ENCODE assay signal across 21 mouse cellular contexts in genomic region chr10:105506046-105506445, GRCm38 (mm10).
A peak's percentile ranks its signal among the peaks of the same experiment; 100 is the strongest.
DNase-seq lines count a peak whose midpoint lies in the region; ATAC-seq lines count a peak whose summit lies in the region.
"Had no signal": no experiment of that assay in that cellular context is flagged by ENCODE, and none has a peak within 500 bp of the region (broad histone marks: within the 10 kb centered on the region; RNA-seq: fewer than 3 reads in every experiment).

No protein-coding gene starts in this region.

- DNase-seq in heart, adult 11 months = peak; percentile 48
- DNase-seq in heart, postnatal 10 days = no peak
- DNase-seq in brain, adult 2 months (ENCODE audit: low read depth, low spot score) = peak; percentile 71
- peak; percentile 75 to 77 for DNase-seq in cerebellum, adult 18-20 months
- DNase-seq in cerebellum, postnatal 10 days = peak; percentile 87 to 95
- DNase-seq in retina, postnatal 1 day = no peak
- no peak for DNase-seq in kidney, postnatal 25 days
- DNase-seq: adrenal gland, adult 8-10 months; embryo, embryonic 11 days; gastrocnemius, postnatal 14 days; heart, adult 18-20 months; heart, postnatal 4 days; kidney, adult 11 months; kidney, postnatal 36 days; liver, embryonic 13.5 days; lung, adult 18-20 months; lung, postnatal 14 days; right cerebral cortex, postnatal 25 days; thymus, postnatal 14 days had no signal

- no peak for ATAC-seq in monocyte, adult 5-6 weeks (replicated peaks; ENCODE audit: insufficient number of reproducible peaks, low FRiP score, low TSS enrichment, poor library complexity, severe bottlenecking)
- ATAC-seq: inflammation-experienced regulatory T-cells, adult 6 months had no signal

- intact Hi-C loops in heart, postnatal 10 days (cut with DNase I) = no loop called here

Comparison
In these comparisons a context has a peak if more than half of its experiments do, and no peak if none do; other contexts are left out.
1. DNase-seq: peak in heart, adult 11 months (single experiment), brain, adult 2 months (single experiment), cerebellum, adult 18-20 months (2 of 2) and cerebellum, postnatal 10 days (2 of 2); none in heart, postnatal 10 days (0 of 2), retina, postnatal 1 day (single experiment) and kidney, postnatal 25 days (0 of 2).